Mouse (Mus musculus) gonadal fat pad, adult 2 months (tissue): ENCODE data around the gene Ak4. TPM values are rescaled to one million over a fixed set of nuclear protein-coding genes. Genes with fewer than 3 reads are reported as not detected.
"Not testable (repeated sequence)": the region's sequence is repeated elsewhere in the genome, so short reads cannot be mapped to it uniquely, and the experiment has no call there.

Experiments
- DNase-seq: peaks from one replicate; pipeline ENCODE4 v3.0.0-alpha.2; 2012; ENCODE audit warnings: low read depth
- polyA plus RNA-seq: library from polyadenylated mRNA; depleted of rRNA; stranded (reverse); fragments of >200 nt; gene quantifications from 2 replicates; pipeline ENCODE4 v1.2.3, GENCODE M21; 2012

Gene Ak4
- polyA plus RNA-seq, 1 experiment, result 11.0 TPM

DNA sequence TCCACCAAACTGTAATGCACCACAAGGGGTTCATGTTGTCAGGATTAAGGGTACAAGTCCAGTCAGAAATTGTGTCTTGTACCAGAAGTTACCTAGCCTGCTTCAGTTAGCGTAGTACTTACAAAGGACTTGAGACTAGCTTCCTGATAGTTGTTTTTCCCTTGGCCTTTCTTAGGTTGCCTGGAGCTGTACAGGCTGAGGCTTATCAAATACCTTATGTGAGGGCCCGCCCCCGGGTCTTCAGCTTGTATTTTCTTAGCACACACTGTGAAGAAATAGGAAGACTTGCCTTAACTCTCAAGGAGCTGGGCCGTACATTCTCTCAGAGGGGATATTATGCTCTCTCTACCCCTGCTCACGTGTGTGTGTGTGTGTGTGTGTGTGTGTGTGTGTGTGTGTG lies 4.5 kb downstream of the Ak4 start:
- DNase-seq, result no peak

DNA sequence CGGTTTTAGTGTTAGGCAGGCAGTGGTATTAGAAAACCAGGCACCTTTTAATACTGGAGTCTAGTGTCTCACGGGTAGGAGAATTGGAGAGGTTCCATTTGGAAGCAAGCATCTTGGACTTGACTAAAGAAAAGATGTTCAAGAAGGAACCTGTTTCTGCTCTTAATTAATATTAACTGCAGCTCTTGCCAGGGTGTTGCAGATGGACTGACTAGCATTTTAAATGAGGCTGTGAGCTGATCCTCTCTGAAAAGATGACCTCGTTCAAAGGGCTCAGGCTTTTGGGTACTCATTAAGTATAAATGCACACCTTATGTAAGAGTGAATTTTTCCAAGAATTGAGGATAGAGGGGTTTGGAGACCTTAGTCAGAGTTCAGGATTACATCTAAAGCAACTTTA lies 5.4 kb downstream of the Ak4 start:
- peak; percentile 49 for DNase-seq

DNA sequence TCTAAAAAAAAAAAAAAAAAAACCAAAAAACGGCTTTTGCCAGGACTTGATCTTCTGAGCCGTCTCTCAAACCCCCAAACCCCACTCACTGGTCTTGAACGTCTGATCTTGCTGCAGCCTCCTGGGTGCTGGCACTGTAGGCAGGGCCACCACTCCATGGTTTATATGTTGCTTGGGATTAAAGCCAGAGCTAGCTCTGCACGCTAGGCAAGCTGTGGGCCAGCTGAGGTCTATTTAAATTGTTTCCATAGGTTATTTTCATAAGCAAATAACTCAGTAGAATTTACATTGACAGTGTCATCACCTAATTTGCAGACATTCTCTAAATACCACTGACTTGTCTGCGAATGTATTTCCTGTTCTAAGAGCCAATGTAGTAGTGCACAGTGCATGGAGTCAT lies 6.0 kb downstream of the Ak4 start:
- DNase-seq, result no peak

DNA sequence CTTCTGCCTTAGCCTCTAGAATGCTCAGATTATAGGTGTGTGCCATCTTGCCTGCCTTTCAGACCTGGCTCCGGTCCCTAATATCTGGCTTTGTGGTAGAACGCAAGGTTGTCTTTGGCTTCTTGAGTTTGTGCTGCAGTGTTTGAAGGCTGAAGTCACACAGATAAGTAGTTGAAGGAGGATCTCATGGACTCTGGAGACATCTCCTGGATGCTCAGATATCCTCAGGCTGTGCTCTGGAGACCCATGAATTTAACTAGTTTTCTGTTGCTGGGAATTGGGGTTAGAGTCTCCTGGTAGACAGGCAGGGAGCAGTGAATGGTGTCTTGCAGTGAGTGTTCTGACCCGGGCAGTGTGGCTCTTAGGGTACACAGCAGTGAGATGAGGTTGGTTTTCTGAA lies 6.6 kb downstream of the Ak4 start:
- no peak for DNase-seq

DNA sequence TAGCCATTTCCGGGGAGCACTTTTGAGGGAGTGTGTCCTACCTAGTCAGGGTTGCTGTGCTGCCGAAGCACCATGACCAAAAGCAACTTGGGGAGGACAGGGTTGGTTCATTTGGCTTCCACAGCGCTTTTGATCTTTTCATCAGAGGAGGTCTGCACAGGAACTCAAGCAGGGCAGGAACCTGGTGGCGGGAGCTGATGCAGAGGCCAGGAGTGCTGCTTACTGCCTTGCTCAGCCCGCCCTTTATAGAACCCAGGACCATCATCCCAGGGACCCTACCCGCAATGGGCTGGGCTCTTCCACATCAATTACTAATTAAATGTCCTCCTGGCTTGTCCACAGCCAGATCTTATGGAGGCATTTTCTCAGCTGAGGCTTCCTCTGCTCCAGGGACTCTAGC lies 7.5 kb downstream of the Ak4 start:
- no peak for DNase-seq

DNA sequence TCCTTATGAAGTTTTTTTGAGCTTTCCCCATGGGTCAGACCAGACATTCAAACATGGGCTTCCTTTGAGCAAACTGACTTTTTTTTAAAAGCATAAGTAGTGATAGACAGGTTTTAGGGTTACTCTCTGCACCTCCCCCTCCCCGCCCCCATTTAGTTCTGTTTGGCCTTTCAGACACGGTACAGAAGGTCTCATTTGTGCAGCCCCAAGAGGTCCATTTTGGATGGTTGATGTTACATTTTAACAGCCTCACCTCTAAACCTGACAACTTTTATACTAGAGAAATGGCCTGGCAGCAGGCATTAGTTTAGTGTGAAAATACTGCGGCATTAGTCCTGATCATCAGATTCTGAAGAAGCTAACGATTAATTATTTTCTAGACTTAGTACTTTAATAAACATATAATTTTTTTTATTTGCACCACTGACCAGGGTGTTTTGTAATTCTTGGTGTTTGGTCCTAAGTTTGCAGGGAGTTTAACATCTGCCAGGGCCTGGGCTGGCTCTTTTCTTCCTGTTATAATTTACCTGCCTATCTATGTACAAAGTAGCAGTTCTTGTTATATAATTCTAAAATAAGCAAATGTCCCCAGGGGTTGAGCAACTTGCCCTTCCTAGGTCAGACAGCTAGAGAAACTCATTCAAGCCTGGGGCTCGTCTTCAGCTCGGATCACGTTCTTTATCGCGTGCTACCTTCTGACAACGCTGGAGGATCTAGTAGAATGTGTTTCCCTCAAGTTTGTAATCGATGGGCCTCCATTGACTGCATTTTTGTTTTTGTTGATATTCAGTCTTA lies 9.0 kb downstream of the Ak4 start:
- no peak for DNase-seq

DNA sequence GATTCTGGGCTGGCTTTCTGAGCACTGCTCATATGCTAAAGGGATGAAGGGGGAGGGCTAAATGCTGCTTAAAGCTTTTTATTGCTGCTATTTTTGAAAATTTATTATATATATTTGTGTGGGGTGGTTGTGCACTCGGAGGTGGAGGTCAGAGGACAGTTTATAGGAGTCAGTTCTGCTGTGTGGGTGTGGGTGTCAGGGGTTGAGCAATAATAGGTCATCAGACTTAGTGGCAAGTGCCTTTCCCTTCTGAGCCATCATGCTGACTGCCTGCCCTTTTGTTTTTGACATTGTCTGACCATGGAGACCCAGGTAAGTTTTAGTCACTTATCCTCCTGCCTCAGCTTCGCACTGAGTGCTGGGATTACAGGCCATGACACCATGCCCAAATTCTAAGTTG lies 10.0 kb downstream of the Ak4 start:
- no peak for DNase-seq

DNA sequence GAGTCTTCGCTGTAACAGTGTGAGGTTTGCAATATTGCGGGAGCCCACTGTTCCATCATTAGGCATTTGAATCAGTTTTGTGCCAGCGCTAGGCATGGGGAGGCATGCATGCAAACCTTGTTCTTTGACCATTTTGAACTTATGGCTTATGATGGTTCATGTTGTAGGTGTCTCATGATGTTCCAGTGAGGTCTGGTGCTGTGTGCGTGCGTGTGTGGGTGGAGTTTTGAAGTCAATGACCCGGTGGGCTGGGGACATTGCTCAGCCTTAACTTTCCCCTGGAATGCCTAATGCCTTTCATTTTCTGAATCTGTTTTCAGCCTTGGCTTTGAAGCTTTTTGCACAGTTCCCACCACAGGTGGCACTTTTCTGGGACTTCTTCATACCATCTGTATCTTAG lies 10.9 kb downstream of the Ak4 start:
- DNase-seq, result no peak

DNA sequence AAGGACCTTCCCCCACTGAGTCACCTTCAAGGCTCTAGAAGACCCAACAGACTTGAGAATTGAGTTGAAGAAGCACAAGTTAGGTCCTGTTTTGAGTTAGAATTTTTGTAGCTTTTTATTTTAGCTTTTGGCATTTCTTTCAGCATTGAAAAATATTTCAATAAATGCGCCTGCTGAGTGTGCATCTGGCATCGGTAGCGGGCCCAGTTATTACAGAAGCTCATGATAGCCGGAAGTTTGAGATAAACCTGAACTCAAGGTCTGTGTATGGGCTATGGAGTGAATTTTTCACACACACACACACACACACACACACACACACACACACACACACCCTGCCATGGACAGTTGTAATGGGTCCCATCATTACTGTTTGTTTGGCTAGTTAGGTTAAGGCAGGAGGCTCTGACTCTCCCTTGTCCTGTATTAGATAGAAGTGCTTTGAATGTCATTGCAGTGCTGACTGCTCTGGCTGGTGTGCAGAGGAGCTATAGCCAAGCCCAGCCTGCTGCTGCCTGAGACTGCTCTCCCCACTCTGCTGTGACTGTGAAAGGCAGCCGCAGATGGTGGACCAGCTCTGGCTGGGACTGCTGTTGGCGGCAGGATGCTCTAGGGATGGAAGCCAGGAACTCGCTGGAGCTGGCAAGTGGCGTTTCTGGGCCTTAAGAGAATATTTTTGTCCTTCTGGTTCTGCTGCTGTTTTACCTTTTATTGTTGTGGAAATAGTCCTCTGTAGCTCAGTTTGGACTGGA lies 17.9 kb downstream of the Ak4 start:
- DNase-seq, result no peak

DNA sequence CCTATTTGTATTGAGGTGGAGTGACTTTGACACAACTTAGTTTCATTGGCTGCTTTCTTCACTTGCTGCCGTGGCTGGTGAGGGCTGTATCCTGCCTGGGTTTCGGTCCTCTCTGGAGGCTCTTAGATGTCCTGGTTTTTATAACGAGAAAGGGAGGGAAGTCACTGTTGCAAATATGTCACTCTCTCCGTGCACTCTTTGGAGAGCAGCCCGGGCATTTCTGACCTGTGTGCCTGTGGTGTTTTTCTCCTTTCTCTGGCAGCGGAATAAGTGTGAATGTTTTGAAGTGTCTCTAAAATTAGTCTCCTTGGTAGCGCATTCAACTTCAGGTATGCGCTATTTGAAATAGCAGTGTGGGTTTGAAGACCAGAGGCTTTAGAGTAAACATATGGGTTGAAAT lies 19.2 kb downstream of the Ak4 start:
- DNase-seq, result no peak

DNA sequence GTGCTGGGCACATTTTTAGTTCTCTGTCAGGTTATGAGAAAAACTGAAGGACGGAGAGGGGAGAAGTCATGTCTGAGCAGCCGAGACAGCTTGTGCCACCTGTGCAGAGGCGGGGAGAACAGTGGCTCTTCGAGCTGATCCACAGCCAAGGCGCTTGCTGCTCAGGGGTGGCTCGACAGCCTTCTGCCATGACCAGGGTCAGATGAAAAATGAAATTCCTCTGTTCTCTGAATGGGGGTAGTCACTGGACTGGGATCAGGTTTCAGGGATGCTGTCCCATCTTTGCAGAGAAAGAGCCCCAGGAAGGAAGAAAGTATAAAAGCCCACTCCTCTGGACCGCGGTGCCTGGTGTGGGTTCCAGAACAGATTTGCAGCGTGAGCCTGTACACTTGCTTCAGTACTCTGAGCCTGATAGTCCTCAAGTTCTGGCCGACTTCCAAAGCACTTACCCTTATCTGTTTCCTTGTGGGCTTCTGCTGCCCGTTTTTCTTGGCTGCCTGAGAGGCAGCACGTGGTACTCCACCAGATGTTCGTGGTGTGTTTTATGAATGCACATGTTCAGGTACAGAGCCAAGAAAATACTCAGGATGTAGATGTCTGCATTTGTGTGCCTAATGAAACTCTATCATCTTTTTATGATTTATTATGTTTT lies 20.8 kb downstream of the Ak4 start:
- DNase-seq, result no peak

DNA sequence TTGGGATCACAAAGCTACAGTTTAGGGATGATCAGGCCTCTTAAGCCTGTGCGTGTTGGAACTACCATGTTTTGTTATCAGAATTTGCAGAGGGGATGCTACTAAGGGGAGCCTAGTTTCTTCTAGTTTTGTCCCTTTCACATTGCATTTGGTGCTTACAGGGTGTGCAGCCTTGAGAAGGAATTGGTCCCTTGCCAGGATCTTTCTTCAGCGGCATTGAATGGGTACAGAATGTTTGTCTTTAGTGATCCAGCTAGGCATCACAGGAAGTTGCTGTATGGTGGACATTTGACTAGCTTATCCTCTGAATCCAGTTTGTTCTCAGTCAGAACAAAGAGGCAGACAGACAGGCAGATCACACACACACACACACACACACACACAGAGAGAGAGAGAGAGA lies 23.7 kb downstream of the Ak4 start:
- no peak for DNase-seq

DNA sequence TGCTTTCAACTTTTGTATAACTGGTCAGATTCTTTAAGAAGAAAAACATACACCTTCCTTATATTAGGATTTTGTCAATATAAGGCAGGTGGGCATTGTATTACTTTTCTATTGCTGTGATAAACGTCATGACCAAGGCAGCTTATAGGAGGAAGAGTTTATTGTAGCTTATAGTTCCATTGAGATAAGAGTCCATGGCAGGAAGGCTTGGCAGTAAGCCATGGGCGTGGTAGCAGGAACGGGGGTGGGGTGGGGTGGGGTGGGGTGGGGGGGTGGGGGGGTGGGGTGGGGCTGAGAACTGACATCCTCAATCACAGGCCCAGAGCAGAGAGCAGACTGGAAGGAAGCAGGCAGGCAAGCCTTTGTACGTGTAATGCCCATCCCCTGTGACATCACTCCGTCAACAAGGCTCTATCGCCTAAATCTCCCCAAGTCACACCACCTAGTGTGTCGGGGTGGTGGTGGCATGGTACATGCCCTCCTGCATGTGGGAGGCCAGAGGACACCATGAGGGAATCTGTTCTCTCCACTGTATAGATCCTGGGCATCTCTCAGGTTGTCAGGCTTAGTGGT lies 24.4 kb downstream of the Ak4 start:
- DNase-seq, result no peak

DNA sequence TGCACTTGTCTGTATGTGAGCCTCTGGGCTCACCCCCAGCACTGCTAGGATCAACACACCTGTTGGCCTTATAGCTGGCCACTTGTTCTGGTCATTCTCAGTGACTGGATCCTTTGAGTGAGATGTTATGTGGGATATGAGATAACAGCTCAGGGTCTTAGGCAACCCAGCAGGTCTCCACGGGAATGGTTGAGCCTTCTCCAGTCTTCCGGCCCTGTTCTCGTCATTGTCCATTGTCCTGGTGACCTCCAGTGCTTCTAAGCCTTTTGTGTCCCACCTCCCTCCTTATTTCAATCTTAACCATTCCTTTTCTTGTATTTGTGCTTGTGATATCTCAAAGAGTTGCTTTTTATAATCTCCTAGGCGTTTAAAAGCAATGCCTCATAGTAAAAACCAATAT lies 26.6 kb downstream of the Ak4 start:
- DNase-seq, result no peak

DNA sequence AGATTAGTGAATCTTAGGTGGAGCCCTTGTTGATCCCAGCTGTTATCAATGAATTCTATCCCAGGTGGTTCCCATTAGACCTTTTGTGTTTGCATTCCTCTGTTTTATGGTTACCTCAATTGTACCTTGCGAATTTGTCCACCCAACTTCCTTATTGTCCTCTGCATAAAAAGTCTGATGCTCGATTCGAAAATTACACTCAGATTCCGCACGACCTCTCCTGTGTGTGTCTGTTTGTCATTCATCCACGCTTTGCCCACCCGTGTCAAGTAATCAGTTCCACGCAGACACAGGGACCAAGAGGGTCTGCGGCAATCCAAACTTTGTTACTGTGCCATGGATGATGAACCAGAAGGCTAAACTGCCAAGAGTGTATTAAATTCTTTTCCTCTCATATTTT lies 27.5 kb downstream of the Ak4 start:
- DNase-seq, result not testable (repeated sequence)

DNA sequence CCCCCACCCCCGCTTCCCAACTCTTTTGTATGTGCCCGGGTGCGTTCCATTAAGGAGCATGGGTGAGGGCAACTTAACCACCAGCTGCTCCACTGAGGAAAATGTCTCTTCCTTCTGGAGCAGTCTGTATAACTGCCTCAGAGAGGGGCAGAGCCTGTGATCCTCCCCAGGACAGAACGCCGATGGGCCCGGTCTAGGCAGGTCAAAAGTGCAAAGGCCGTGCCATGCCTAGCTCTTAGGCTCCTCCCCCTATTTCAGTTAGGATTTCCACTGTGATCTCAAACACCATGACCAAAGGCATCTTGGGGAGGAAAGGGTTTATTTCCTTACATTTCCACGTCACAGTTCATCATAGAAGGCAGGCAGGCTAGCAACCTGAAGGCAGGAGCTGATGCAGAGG lies 29.6 kb downstream of the Ak4 start:
- DNase-seq, result no peak

DNA sequence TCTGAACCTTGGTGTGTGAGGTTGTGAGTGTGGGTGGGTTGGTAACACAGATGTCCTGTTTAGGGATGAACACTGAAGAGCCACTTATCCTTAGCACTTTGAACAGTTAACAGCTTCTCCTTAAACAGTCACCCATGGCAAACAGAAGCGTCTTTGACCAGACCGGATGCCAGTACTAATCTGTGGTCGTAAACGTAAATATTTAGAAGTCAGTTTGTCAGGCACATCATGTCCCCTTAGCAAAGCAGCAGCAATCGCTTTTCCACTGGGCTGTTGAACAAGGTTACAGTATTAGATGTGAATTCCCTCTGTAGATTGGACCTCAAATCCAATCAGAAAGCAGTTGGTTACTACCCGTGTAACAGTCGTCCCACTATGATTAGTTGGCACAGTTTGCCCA lies 30.3 kb downstream of the Ak4 start:
- DNase-seq, result no peak

DNA sequence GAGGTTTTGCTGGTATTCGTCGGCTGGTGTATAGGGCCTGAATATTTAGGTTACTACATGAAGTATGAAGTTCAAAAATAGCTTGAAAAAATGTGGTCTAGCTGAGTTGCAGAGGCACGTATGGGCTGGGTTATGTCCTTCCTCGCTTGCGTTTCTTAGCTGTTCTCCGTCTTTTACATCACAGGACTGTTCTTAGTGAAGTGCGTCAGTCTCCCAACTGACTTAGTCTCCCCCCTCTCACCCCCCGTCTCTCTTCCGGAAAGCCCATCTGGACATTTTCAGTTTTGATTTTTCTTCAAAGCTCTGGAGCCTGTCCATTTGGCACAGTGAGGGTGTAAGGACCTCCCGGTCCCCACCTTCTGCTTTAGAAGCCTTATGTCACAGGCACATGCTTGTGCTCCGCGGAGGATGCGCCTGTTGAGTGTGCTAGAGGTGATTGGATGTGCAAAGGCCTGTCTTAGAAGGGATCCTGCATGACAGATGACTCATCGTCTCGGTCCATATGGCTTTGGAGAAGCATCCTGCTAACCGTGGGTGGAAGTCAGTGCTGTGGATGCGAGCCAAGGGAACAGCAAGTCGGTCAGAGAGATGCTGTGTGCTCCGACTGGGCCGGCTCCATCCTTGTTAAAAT lies 31.2 kb downstream of the Ak4 start:
- DNase-seq, result no peak

DNA sequence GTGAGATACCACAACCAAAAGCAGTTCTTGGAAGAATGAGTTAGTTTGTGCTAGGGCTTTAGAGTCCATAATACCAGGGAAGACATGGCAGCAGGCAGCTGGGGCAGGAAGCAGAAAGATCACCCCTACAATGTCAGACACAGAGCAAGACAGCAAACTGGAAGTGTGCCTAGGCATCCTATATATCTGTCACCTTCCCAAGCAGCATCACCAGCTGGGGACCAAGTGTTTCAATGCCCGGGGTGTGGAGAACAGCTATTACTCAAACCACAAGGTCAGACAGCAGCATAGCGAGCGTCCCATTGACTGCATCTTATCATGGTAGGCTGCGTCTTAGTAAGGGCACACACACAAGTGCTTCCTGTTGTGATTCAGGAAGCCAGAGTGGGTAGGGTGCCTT lies 32.0 kb downstream of the Ak4 start:
- DNase-seq, result no peak

DNA sequence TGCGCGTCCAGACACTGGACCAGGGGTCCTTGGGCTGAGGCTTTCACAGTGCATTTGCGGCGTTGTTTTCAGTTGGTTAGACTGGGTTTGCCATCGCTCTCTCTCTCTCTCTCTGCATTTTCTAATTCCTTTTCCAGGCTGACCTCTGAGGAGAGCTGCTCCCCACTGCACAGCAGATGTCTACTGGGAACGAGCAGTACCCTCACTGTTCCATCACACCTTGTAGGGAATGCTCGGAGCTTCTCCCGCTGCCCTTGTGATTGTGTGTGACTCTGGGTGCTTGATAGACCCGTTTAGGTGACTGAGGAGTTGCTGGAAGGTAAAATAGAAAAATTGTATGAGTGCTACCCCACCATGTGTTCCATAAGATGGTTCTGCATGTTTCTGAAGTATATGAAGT lies 33.8 kb downstream of the Ak4 start:
- no peak for DNase-seq

DNA sequence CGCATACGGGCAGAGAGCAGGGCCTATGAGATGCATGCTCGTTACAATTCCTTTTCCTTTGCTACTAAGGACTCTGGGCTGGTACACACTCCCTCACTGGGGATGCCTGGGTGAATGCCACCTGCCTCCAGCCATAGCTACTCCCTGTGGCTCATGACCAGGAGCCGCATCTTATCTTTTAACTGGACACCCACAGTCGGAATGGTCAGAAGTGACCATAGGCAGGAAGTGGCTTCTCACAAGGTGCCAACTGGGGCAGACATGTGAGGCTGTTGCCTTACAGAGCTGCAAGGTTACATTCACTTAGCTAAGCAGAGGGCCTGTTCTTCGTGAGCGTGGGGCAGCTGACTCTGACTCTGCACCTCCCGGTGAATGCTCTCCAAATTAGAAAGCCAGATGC lies 38.1 kb downstream of the Ak4 start:
- DNase-seq, result no peak

DNA sequence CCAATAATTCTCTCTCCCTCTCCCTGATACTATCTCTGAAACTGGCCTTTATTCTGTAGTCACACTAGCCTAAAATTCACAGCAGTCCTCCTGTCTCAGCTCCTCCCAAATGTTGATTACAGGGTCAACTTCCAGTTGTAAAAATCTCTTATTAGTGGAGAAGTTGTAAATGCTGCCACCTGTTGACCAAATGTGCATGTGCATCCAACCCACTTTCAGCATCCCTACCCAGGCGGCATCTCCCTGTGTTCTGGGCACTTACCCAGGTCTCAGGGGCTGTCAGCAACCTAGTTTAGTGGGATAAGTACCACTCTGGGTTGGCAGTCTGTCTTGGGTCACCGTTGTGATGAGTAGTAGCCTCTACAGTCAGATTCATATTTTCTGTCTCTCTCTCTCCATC lies 39.3 kb downstream of the Ak4 start:
- DNase-seq, result no peak
